Mouse (Mus musculus) lung, embryonic 15.5 days (tissue): Measurements from ENCODE around the gene Cpa4. TPM values are rescaled to one million over a fixed set of nuclear protein-coding genes. Genes with fewer than 3 reads are reported as not detected.

Experiments used
- ATAC-seq: fragments of 200-750 bp; cut with Nextera tagmentation; 2 replicates; pipeline ENCODE4 v1.8.0; 2017; ENCODE audit warnings: moderate number of reproducible peaks, borderline replicate concordance; ENCODE audit not compliant: low FRiP score, low TSS enrichment; ENCODE audit errors: extremely low read depth
- H3K27ac ChIP-seq: fragments of 300-500 bp; sonication (generic); 2 replicates; pipeline ENCODE4 v1.5.1; 2015; ENCODE audit warnings: moderate library complexity, mild to moderate bottlenecking, inconsistent platforms
- H3K27me3 ChIP-seq: fragments of 300-500 bp; sonication (generic); 2 replicates; pipeline ENCODE4 v1.6.1; 2015; ENCODE audit warnings: inconsistent platforms
- H3K36me3 ChIP-seq: fragments of 300-500 bp; sonication (generic); 2 replicates; pipeline ENCODE4 v1.6.1; 2015; ENCODE audit warnings: inconsistent platforms
- H3K4me1 ChIP-seq: fragments of 300-500 bp; sonication (generic); 2 replicates; pipeline ENCODE4 v1.6.1; 2015; ENCODE audit warnings: inconsistent platforms
- H3K4me2 ChIP-seq: fragments of 300-500 bp; sonication (generic); 2 replicates; pipeline ENCODE4 v1.6.1; 2015; ENCODE audit warnings: inconsistent platforms, mild to moderate bottlenecking, moderate library complexity
- H3K4me3 ChIP-seq: fragments of 300-500 bp; sonication (generic); 2 replicates; pipeline ENCODE4 v1.5.1; 2015; ENCODE audit warnings: mild to moderate bottlenecking, inconsistent platforms
- H3K9ac ChIP-seq: fragments of 300-500 bp; sonication (generic); 2 replicates; pipeline ENCODE4 v1.6.1; 2015; ENCODE audit warnings: inconsistent platforms
- H3K9me3 ChIP-seq: fragments of 300-500 bp; sonication (generic); 2 replicates; pipeline ENCODE4 v1.6.1; 2016; ENCODE audit warnings: inconsistent platforms
- WGBS: fragments of 180-500 bp; shearing (Covaris S2); methylation state at CpG from one replicate; pipeline ENCODE4 v1.1.7; 2015; 5-methylcytosine and 5-hydroxymethylcytosine counted together
- polyA plus RNA-seq: library from polyadenylated mRNA; unstranded; fragments of >200 nt; fragmentation: Nextera tagmentation; extraction: Ambion mirVana; gene quantifications from 2 replicates; pipeline ENCODE4 v1.2.1, GENCODE M21; 2015

The Cpa4 gene
- polyA plus RNA-seq, 1 experiment from 2014 or later, result 0.15 TPM

- H3K4me2 ChIP-seq, result no peak overlapping the region
- H3K4me1 ChIP-seq, result peaks cover 13% of the 10 kb centered on the region
- 56% methylated on average over 17 of the region's 17 CpGs for WGBS
- no peak for ATAC-seq
- H3K9me3 ChIP-seq, result no peaks in the 10 kb centered on the region
- H3K4me3 ChIP-seq, result no peak overlapping the region
- H3K27ac ChIP-seq, result no peak overlapping the region
- H3K27me3 ChIP-seq, result no peaks in the 10 kb centered on the region
- no peaks in the 10 kb centered on the region for H3K36me3 ChIP-seq
- H3K9ac ChIP-seq, result no peak overlapping the region
Observed at GRCm38 (mm10) chr6:30576477-30577203, 8.5 kb downstream of the Cpa4 start.

- H3K9me3 ChIP-seq, result no peaks in the 10 kb centered on the region
- 46% methylated on average over 17 of the region's 17 CpGs for WGBS
- H3K4me1 ChIP-seq, result peaks cover 5% of the 10 kb centered on the region; the same call in 1 of the 2 replicates
- H3K4me3 ChIP-seq, result no peak overlapping the region
- H3K27ac ChIP-seq, result no peak overlapping the region
- H3K27me3 ChIP-seq, result no peaks in the 10 kb centered on the region
- H3K9ac ChIP-seq, result no peak overlapping the region
- H3K4me2 ChIP-seq, result no peak overlapping the region
- ATAC-seq, result no peak
- H3K36me3 ChIP-seq, result no peaks in the 10 kb centered on the region
Observed at GRCm38 (mm10) chr6:30579961-30580840, 12.0 kb downstream of the Cpa4 start.

DNA sequence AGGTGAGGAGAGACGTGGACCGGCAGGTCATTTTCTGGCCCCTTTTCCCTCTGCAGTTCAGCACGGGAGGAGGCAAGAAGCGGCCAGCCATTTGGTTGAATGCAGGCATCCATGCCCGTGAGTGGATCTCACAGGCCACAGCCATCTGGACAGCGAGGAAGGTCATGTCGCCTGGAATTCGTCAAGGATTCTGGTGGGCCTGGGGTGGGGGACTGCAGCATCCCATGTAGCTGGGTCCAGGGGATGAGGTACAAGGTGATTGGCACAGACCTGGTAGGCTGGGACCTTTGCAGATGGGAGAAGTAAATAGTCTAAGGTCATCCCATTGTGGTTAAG is 12.6 kb downstream of the Cpa4 start:
- ATAC-seq, result no peak
- H3K27ac ChIP-seq, result no peak overlapping the region

DNA sequence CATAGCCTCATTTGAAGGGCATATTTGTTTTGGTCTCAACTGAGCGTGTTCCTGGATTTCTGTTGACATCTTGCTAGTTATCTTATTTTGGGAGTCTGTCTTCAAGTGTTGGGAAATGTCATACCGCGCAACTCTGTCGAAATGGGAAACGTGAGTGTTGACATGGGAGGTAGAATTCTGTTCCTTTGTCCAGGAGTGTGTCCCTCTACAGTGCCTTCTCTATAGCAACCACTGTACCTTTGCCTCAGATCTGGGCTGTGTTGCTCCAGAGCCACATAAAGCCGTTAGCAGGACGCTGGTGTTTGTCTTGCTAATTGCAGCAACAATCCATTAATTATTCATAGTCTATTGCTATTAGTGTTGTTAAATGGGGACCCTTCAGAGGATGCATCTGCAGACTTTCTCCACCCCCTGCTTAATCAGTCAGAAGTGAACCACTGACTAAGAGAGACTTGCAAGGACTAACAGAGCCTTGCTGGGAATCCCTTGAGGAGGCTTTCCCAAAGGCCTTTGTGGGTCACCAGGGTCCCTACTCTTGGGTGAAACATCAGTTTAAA is 18.8 kb downstream of the Cpa4 start:
- WGBS, result 70% methylated on average over 7 of the region's 7 CpGs
- no peaks in the 10 kb centered on the region for H3K9me3 ChIP-seq
- no peak overlapping the region for H3K4me3 ChIP-seq
- no peak overlapping the region for H3K27ac ChIP-seq
- no peak for ATAC-seq
- H3K27me3 ChIP-seq, result no peaks in the 10 kb centered on the region
- H3K4me1 ChIP-seq, result 0 out of 2 replicates have a peak, but pooled peaks cover 2% of the 10 kb centered on the region
- H3K9ac ChIP-seq, result no peak overlapping the region
- H3K4me2 ChIP-seq, result no peak overlapping the region
- no peaks in the 10 kb centered on the region for H3K36me3 ChIP-seq

More for the DNA sequence above, 12.6 kb downstream of the Cpa4 start:
- Histone ChIP-seq H3K27me3 (no peaks in the 10 kb centered on the region), H3K4me1 (peaks cover 5% of the 10 kb centered on the region; the same call in 1 of the 2 replicates), H3K36me3 (no peaks in the 10 kb centered on the region), H3K4me2 (no peak overlapping the region), H3K9ac (no peak overlapping the region), H3K9me3 (no peaks in the 10 kb centered on the region), H3K4me3 (no peak overlapping the region)
- 59% methylated on average over 8 of the region's 8 CpGs for WGBS

DNA sequence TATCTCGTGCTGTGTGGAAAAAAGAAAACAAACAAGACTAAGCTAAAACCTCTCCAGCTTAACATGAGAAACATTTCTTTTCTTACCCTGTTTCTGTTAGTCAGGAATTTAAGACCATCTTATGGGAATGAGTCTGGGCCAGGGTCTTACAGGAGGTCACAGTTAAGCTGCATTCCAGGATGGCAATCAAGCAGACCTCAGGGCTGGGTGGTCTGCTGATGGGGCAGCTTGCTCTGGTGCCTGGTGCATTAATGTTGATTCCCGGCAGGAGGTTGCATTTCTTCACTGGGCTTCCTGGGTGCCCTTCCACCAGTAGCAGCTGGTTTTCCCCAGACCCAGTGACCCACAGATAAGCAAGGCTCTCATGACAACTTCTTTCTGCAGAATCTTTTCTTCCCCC is 21.6 kb downstream of the Cpa4 start:
- no peak overlapping the region for H3K4me2 ChIP-seq
- 16% methylated on average over 2 of the region's 2 CpGs for WGBS
- no peaks in the 10 kb centered on the region for H3K27me3 ChIP-seq
- H3K36me3 ChIP-seq, result no peaks in the 10 kb centered on the region
- H3K4me3 ChIP-seq, result no peak overlapping the region
- H3K27ac ChIP-seq, result peak overlapping the region; percentile 38
- H3K4me1 ChIP-seq, result 0 out of 2 replicates have a peak, but pooled peaks cover 2% of the 10 kb centered on the region
- no peak overlapping the region for H3K9ac ChIP-seq
- H3K9me3 ChIP-seq, result no peaks in the 10 kb centered on the region
- peak; percentile 36; the same call in 1 of the 2 replicates for ATAC-seq

DNA sequence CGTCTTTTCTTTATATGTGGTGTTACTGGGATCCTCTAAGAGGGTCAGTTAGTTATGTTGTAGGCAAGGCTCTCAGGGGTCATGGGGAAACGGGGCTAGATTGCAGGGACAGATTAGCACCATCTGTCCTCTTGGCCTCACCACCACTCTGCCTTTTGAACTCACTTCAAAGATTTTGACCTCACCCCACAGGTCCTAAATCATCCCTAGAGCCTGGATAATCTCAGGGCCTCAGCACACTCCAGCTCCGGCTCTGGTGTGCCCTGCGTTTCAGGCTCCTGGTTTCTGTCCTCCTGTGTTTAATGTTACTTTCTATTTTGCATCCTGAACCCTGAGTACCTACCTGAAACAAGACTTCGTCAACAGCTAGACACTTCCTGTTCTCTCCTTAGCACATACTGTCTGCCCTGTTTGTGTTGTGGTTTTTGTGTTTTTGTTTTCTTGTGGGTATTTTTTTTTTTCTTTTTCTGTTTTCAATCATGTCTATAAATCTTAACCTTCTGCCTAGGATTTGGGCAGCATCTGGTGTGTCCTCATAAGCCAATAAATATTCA is 23.8 kb downstream of the Cpa4 start:
- Histone ChIP-seq H3K9ac (no peak overlapping the region), H3K9me3 (no peaks in the 10 kb centered on the region), H3K4me2 (no peak overlapping the region), H3K36me3 (no peaks in the 10 kb centered on the region), H3K27ac (no peak overlapping the region), H3K27me3 (no peaks in the 10 kb centered on the region), H3K4me3 (no peak overlapping the region), H3K4me1 (peaks cover 14% of the 10 kb centered on the region; the same call in 1 of the 2 replicates)
- ATAC-seq, result no peak
- WGBS, result 44% methylated on average over 5 of the region's 5 CpGs

- no peaks in the 10 kb centered on the region for H3K27me3 ChIP-seq
- no peaks in the 10 kb centered on the region for H3K36me3 ChIP-seq
- no peak overlapping the region for H3K4me3 ChIP-seq
- H3K4me1 ChIP-seq, result peaks cover 17% of the 10 kb centered on the region; the same call in 1 of the 2 replicates
- H3K9ac ChIP-seq, result no peak overlapping the region
- WGBS, result 78% methylated on average over 10 of the region's 10 CpGs
- no peak overlapping the region for H3K27ac ChIP-seq
- no peaks in the 10 kb centered on the region for H3K9me3 ChIP-seq
- no peak overlapping the region for H3K4me2 ChIP-seq
- ATAC-seq, result no peak
Observed at GRCm38 (mm10) chr6:30592417-30592974, 24.3 kb downstream of the Cpa4 start.

DNA sequence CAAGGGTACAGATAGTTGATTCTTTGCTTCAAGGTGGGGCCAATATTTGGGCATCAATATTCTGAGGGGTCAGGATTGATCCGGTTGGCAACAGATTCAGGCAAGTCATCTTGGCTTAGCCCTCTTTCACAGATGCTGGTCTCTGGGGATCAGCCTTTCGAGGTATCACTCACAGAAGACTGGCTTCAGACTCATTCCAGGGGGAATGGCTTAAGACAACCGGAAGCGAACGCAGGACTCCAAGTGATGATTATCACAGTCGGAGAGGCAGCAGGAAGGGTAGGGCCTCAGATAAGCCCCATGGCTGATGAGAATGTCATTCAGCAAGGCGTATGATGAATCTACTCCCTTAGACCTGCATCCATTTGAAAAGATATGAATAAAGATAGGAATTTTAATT is 26.2 kb downstream of the Cpa4 start:
- Histone ChIP-seq H3K27ac (no peak overlapping the region), H3K4me2 (no peak overlapping the region), H3K4me1 (peaks cover 15% of the 10 kb centered on the region; the same call in 1 of the 2 replicates), H3K9ac (no peak overlapping the region), H3K9me3 (no peaks in the 10 kb centered on the region), H3K36me3 (no peaks in the 10 kb centered on the region), H3K4me3 (no peak overlapping the region), H3K27me3 (no peaks in the 10 kb centered on the region)
- no peak for ATAC-seq
- 60% methylated on average over 7 of the region's 7 CpGs for WGBS

- H3K27ac ChIP-seq, result peak overlapping the region; percentile 72
- peaks cover 15% of the 10 kb centered on the region; the same call in 1 of the 2 replicates for H3K4me1 ChIP-seq
- ATAC-seq, result peak; percentile 77
- H3K4me3 ChIP-seq, result no peak overlapping the region
- no peak overlapping the region for H3K4me2 ChIP-seq
- H3K9ac ChIP-seq, result no peak overlapping the region
- no peaks in the 10 kb centered on the region for H3K9me3 ChIP-seq
- WGBS, result 59% methylated on average over 8 of the region's 8 CpGs
- H3K36me3 ChIP-seq, result no peaks in the 10 kb centered on the region
- H3K27me3 ChIP-seq, result no peaks in the 10 kb centered on the region
Observed at GRCm38 (mm10) chr6:30596230-30596898, 28.2 kb downstream of the Cpa4 start.

- H3K4me1 ChIP-seq, result peaks cover 15% of the 10 kb centered on the region; the same call in 1 of the 2 replicates
- H3K27me3 ChIP-seq, result no peaks in the 10 kb centered on the region
- 64% methylated on average over 3 of the region's 3 CpGs for WGBS
- no peak overlapping the region for H3K4me3 ChIP-seq
- H3K9me3 ChIP-seq, result no peaks in the 10 kb centered on the region
- no peak overlapping the region for H3K27ac ChIP-seq
- H3K4me2 ChIP-seq, result no peak overlapping the region
- ATAC-seq, result no peak
- no peaks in the 10 kb centered on the region for H3K36me3 ChIP-seq
- no peak overlapping the region for H3K9ac ChIP-seq
Observed at GRCm38 (mm10) chr6:30600033-30600432, 31.9 kb downstream of the Cpa4 start.

DNA sequence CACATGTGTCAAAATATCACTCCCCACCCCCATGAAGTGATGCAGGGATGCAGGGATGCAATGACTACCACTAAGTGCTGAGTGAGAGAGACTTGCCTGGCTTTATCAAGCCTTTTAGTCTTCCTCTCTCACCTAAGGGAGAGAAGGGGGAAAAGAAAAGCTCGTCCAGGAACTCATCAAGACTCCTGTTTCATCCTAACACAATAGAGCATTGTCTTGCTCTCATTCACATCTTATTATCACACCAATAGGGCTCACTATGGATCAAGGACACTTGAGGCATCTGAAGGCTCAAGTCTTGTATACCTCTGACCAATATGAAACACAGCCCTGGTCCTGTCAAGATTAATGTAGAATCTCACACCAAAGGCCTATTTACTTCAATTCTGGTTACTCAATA is 32.8 kb downstream of the Cpa4 start:
- no peak for ATAC-seq
- 76% methylated on average over 1 of the region's 1 CpGs for WGBS
- Histone ChIP-seq H3K27ac (no peak overlapping the region), H3K9ac (no peak overlapping the region), H3K4me2 (no peak overlapping the region), H3K27me3 (no peaks in the 10 kb centered on the region), H3K4me1 (peaks cover 9% of the 10 kb centered on the region; the same call in 1 of the 2 replicates), H3K9me3 (no peaks in the 10 kb centered on the region), H3K36me3 (no peaks in the 10 kb centered on the region), H3K4me3 (no peak overlapping the region)
